Mouse (Mus musculus): ENCODE measurements at regions not wholly inside any gene's neighbourhood (a gene's known extent, or its start where the extent isn't known, plus 50 kb on each side); places are given as distances from the start of the nearest gene placed in this dataset.
A peak's percentile ranks its signal among the peaks of the same experiment; 100 is the strongest.

- peak; percentile 36 for DNase-seq (ENCODE audit: low spot score)
Observed at GRCm38 (mm10) chr6:143373686-143374273, 206.8 kb downstream of the Etnk1 start.

GRCm38 (mm10) chr6:143375951-143376713 is 209.1 kb downstream of the Etnk1 start:
- no peak for DNase-seq (ENCODE audit: low spot score)

GRCm38 (mm10) chr6:143377121-143377520 is 210.1 kb downstream of the Etnk1 start:
- DNase-seq (ENCODE audit: low spot score): no peak

GRCm38 (mm10) chr6:143378126-143378525 is 211.1 kb downstream of the Etnk1 start:
- no peak for DNase-seq (ENCODE audit: low spot score)

GRCm38 (mm10) chr6:143380490-143380889 is 213.5 kb downstream of the Etnk1 start:
- no peak for DNase-seq (ENCODE audit: low spot score)

- no peak for DNase-seq (ENCODE audit: low spot score)
Observed at GRCm38 (mm10) chr6:143386597-143387450, 219.8 kb downstream of the Etnk1 start.

GRCm38 (mm10) chr6:143393543-143394207 is 226.7 kb downstream of the Etnk1 start:
- DNase-seq (ENCODE audit: low spot score): no peak

GRCm38 (mm10) chr6:143394377-143394776 is 227.4 kb downstream of the Etnk1 start:
- DNase-seq (ENCODE audit: low spot score): no peak

- no peak for DNase-seq (ENCODE audit: low spot score)
Observed at GRCm38 (mm10) chr6:143401436-143401835, 234.4 kb downstream of the Etnk1 start.

- no peak for DNase-seq (ENCODE audit: low spot score)
Observed at GRCm38 (mm10) chr6:143401921-143402320, 234.9 kb downstream of the Etnk1 start.

- DNase-seq (ENCODE audit: low spot score): no peak
Observed at GRCm38 (mm10) chr6:143402766-143403165, 235.7 kb downstream of the Etnk1 start.

- no peak for DNase-seq (ENCODE audit: low spot score)
Observed at GRCm38 (mm10) chr6:143404521-143404920, 237.5 kb downstream of the Etnk1 start.

GRCm38 (mm10) chr6:143412056-143412455 is 245.0 kb downstream of the Etnk1 start:
- DNase-seq (ENCODE audit: low spot score): no peak

GRCm38 (mm10) chr6:143412721-143413120 is 245.7 kb downstream of the Etnk1 start:
- DNase-seq (ENCODE audit: low spot score): no peak

GRCm38 (mm10) chr6:143414590-143415382 is 247.8 kb downstream of the Etnk1 start:
- no peak for DNase-seq (ENCODE audit: low spot score)

- no peak for DNase-seq (ENCODE audit: low spot score)
Observed at GRCm38 (mm10) chr6:143415383-143415778, 248.4 kb downstream of the Etnk1 start.

- DNase-seq (ENCODE audit: low spot score): no peak
Observed at GRCm38 (mm10) chr6:143419872-143420271, 252.9 kb downstream of the Etnk1 start.

GRCm38 (mm10) chr6:143423026-143423425 is 256.0 kb downstream of the Etnk1 start:
- no peak for DNase-seq (ENCODE audit: low spot score)

GRCm38 (mm10) chr6:143425182-143425829 is 258.3 kb downstream of the Etnk1 start:
- DNase-seq (ENCODE audit: low spot score): no peak

GRCm38 (mm10) chr6:143431896-143432450 is 265.0 kb downstream of the Etnk1 start:
- DNase-seq (ENCODE audit: low spot score): no peak
